Mouse (Mus musculus): ENCODE results near the gene Tmem176b. TPM values are rescaled to one million over a fixed set of nuclear protein-coding genes. Genes with fewer than 3 reads are reported as not detected.
A peak's percentile ranks its signal among the peaks of the same experiment; 100 is the strongest.
"Not testable (repeated sequence)": the region's sequence is repeated elsewhere in the genome, so short reads cannot be mapped to it uniquely, and the experiment has no call there.

Tmem176b gene
- polyA plus RNA-seq (2011; ENCODE audit: insufficient read depth, insufficient read length, low replicate concordance, missing spikeins), result 17.2 and 26.5 TPM in 2 replicates

DNA sequence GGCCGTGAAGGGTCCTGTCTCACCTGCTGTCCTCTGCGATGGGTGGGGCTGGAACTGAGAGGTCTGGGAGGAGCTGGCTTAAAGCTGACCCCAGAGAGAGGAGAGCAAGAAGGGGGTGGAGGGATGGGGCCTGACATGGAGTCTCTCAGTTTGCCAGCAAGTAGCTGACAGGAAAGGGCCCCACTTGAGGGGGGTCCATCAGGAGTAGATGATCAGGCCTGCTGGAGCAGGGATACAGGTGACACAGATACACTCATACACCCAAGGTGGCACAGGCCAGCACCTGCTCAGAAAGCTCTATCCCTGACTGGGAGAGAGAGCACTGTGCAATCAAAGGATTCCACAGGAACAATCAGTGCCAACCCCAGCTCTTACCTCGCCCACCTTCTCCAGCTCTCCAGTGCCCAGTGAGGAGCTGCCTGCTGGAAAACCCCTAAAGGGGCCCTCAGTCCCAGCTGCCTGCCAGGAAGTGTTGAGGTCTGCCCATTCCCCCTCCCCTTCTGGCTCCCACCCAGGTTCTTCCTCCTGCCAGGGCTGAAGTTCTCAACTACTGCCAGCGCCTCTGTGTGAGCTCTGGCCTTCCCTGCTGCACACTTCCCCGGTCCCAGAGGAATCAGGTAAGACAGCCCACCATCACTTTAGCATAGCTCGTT is at the start of gene Tmem176b:
TSS of gene Tmem176b (minus strand) at position 524 of the 653 bp plus-strand sequence.
- Histone ChIP-seq H3K27ac (ENCODE audit: control insufficient read depth, insufficient read depth, low read depth, low read length, poor library complexity) (peak within 1 kb of the TSS; percentile 41; the same call in 1 of the 2 replicates), H3K4me3 (replicated peaks; ENCODE audit: control insufficient read depth, low read depth, low read length) (peak within 1 kb of the TSS; percentile 43), H3K4me1 (ENCODE audit: control insufficient read depth, insufficient read depth, low read length) (no peaks in the 10 kb centered on the region; the same call in 1 of the 2 replicates)
- WGBS, result 3% methylated on average over 6 of the region's 6 CpGs
- TF ChIP-seq POLR2A (IDR thresholded peaks at IDR 0.05; ENCODE audit: borderline replicate concordance, control insufficient read depth, low read depth, low read length) (no peak), CTCF (IDR thresholded peaks at IDR 0.05; ENCODE audit: control insufficient read depth, insufficient read depth, low read length) (no peak)

DNA sequence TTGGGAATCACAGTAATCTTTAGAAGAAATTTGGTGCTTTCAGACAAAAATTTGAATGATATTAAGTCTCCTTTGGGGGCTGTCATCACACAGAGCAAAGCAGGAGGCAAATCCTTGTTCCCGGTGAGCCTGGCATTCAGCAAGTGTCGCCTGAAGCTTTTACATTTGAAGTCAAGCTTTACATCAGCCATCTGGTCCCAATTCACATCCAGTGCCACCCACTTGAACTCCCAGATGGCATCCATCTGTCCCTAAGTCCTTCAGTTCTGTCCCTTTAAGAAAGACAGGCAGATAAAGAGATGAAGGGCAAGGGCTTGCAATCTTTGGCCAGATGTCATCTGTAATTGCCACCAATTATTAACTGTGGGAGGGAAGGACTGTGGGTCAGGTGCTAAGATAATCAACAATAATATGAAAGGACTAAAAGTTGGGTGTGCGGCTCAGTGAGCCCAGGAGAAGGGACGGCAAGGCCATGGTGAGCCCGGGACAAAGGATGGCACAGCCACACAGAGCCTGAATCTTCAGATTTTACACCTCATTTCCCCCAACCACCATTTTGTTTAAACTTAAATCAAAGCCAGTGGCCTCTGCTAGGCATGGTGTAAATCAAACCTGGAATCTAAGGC is 35.3 kb upstream of the Tmem176b start:
- no peak for TF ChIP-seq CTCF (IDR thresholded peaks at IDR 0.05; ENCODE audit: control insufficient read depth, insufficient read depth, low read length)
- no peak for TF ChIP-seq POLR2A (IDR thresholded peaks at IDR 0.05; ENCODE audit: borderline replicate concordance, control insufficient read depth, low read depth, low read length)
- H3K4me1 ChIP-seq (ENCODE audit: control insufficient read depth, insufficient read depth, low read length), result no peaks in the 10 kb centered on the region
- 88% methylated on average over 5 of the region's 5 CpGs for WGBS
- no peak overlapping the region for H3K4me3 ChIP-seq (replicated peaks; ENCODE audit: control insufficient read depth, low read depth, low read length)
- no peak overlapping the region for H3K27ac ChIP-seq (ENCODE audit: control insufficient read depth, insufficient read depth, low read depth, low read length, poor library complexity)

DNA sequence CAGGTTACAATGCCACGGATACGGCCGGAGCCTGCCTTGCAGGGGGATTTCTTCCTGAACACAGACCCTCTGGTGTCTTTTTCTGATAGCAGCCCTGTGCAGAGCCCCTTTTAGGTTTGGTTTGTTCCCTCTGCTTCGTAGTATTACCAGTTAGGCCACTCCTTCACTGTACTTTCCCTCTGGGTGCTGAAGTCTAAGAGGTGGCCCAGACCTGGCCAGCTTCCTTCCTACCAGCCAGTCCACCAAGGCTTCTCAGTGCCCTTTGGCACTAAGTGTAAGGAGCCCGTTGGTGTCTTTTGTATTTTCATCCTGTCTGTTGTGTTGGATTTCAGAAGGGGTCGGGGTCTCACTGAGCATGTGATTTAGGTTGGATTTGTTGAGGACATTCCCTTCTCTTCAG is 34.2 kb upstream of the Tmem176b start:
- Histone ChIP-seq H3K4me1 (ENCODE audit: control insufficient read depth, insufficient read depth, low read length) (no peaks in the 10 kb centered on the region), H3K4me3 (replicated peaks; ENCODE audit: control insufficient read depth, low read depth, low read length) (no peak overlapping the region), H3K27ac (ENCODE audit: control insufficient read depth, insufficient read depth, low read depth, low read length, poor library complexity) (no peak overlapping the region)
- WGBS, result 79% methylated on average over 6 of the region's 6 CpGs
- no peak for TF ChIP-seq POLR2A (IDR thresholded peaks at IDR 0.05; ENCODE audit: borderline replicate concordance, control insufficient read depth, low read depth, low read length)
- TF ChIP-seq CTCF (IDR thresholded peaks at IDR 0.05; ENCODE audit: control insufficient read depth, insufficient read depth, low read length), result no peak

DNA sequence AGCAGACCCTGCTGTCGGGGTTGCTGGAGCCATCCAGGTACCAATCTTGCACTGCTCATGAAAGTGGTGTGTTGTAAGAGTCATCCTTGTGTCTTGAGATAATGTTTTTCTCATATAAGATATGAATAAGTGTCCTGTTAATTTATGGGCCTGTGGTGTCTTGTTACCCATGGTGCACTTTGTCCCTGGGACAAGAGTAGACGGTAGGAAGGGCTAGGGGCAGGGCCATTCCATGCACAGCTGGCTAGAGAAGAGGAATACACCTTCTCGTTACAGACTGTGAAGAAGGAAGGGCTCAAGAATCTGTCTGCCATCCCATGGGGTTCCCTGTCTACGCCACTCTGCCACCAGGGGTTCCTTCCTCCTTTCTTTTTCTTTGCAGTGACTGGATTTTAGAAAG is 33.3 kb upstream of the Tmem176b start:
- TF ChIP-seq CTCF (IDR thresholded peaks at IDR 0.05; ENCODE audit: control insufficient read depth, insufficient read depth, low read length) (no peak), POLR2A (IDR thresholded peaks at IDR 0.05; ENCODE audit: borderline replicate concordance, control insufficient read depth, low read depth, low read length) (no peak)
- no peak overlapping the region for H3K27ac ChIP-seq (ENCODE audit: control insufficient read depth, insufficient read depth, low read depth, low read length, poor library complexity)
- H3K4me3 ChIP-seq (replicated peaks; ENCODE audit: control insufficient read depth, low read depth, low read length), result no peak overlapping the region
- no peaks in the 10 kb centered on the region for H3K4me1 ChIP-seq (ENCODE audit: control insufficient read depth, insufficient read depth, low read length)
- 55% methylated on average over 4 of the region's 4 CpGs for WGBS

DNA sequence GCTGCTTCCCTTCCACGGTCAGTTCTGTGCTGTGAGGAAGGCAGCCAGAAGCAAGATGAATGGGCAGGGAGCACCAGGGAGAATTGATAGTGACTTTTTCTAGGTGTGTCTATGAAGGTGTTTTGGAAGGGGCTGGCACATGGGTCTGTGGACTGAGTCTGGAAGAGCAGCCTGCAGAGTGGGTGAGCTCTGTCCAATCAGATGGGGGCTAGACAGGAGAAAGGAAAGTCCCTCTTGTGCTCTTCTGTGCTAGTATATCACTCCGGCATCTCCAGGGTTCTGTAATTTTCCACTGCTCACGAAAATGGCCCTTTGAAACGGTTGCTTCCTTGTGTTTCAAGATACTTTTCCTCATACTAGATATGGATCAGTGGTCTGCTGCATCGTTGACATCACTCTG is 31.3 kb upstream of the Tmem176b start, which contains the start of gene Aoc1:
TSS of gene Aoc1 (plus strand) at position 301 of the 400 bp plus-strand sequence.
- Histone ChIP-seq H3K4me3 (replicated peaks; ENCODE audit: control insufficient read depth, low read depth, low read length) (no peak within 1 kb of the TSS), H3K4me1 (ENCODE audit: control insufficient read depth, insufficient read depth, low read length) (no peaks in the 10 kb centered on the region), H3K27ac (ENCODE audit: control insufficient read depth, insufficient read depth, low read depth, low read length, poor library complexity) (no peak within 1 kb of the TSS)
- TF ChIP-seq POLR2A (IDR thresholded peaks at IDR 0.05; ENCODE audit: borderline replicate concordance, control insufficient read depth, low read depth, low read length), result no peak
- no peak for TF ChIP-seq CTCF (IDR thresholded peaks at IDR 0.05; ENCODE audit: control insufficient read depth, insufficient read depth, low read length)
- WGBS, result 61% methylated on average over 5 of the region's 5 CpGs

DNA sequence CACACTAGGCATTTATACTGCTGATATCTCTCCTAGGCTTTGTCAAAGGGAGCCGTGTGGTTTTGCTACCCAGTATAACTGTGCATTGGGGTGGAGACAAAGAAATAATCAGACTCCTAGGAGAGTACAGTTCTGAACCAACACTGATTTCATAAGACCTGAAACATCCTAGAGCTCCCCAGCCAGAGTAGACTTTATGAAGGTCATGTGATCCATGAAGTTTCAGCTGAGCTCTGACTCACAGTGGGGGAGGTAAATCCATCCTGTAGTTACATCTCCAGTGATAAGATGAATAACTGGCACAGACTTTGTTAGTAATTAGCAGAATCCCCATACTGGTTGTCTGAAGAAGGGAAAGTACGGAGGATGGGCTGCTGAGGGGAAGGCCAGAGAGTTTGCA is 28.5 kb upstream of the Tmem176b start:
- H3K27ac ChIP-seq (ENCODE audit: control insufficient read depth, insufficient read depth, low read depth, low read length, poor library complexity), result no peak overlapping the region
- TF ChIP-seq CTCF (IDR thresholded peaks at IDR 0.05; ENCODE audit: control insufficient read depth, insufficient read depth, low read length), result no peak
- no peak for TF ChIP-seq POLR2A (IDR thresholded peaks at IDR 0.05; ENCODE audit: borderline replicate concordance, control insufficient read depth, low read depth, low read length)
- no peaks in the 10 kb centered on the region for H3K4me1 ChIP-seq (ENCODE audit: control insufficient read depth, insufficient read depth, low read length)
- H3K4me3 ChIP-seq (replicated peaks; ENCODE audit: control insufficient read depth, low read depth, low read length), result no peak overlapping the region
- whole genome bisulfite sequencing, result 69% methylated on average over 2 of the region's 2 CpGs

DNA sequence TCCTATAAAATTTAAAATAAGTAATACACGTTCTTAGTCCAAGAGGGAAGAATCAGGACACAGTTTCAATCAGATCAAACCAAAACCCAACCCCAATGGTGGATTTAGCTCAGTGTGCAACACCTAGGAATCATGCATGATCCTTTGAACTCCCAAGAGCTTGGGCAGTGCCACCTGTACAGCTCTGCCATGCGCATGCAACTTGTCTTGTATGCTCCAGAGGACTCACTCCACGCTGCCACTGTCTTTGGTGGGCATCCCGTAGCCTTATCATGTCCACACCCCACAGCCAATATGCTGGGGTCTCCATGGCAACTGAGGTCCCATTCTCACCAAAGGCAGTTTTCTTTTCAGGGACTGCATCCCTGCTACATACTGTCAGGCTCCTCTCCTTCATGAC is 25.9 kb upstream of the Tmem176b start:
- no peak overlapping the region for H3K27ac ChIP-seq (ENCODE audit: control insufficient read depth, insufficient read depth, low read depth, low read length, poor library complexity)
- 73% methylated on average over 4 of the region's 4 CpGs for WGBS
- no peak overlapping the region for H3K4me3 ChIP-seq (replicated peaks; ENCODE audit: control insufficient read depth, low read depth, low read length)
- TF ChIP-seq CTCF (IDR thresholded peaks at IDR 0.05; ENCODE audit: control insufficient read depth, insufficient read depth, low read length), result no peak
- TF ChIP-seq POLR2A (IDR thresholded peaks at IDR 0.05; ENCODE audit: borderline replicate concordance, control insufficient read depth, low read depth, low read length), result no peak
- no peaks in the 10 kb centered on the region; the same call in 1 of the 2 replicates for H3K4me1 ChIP-seq (ENCODE audit: control insufficient read depth, insufficient read depth, low read length)

DNA sequence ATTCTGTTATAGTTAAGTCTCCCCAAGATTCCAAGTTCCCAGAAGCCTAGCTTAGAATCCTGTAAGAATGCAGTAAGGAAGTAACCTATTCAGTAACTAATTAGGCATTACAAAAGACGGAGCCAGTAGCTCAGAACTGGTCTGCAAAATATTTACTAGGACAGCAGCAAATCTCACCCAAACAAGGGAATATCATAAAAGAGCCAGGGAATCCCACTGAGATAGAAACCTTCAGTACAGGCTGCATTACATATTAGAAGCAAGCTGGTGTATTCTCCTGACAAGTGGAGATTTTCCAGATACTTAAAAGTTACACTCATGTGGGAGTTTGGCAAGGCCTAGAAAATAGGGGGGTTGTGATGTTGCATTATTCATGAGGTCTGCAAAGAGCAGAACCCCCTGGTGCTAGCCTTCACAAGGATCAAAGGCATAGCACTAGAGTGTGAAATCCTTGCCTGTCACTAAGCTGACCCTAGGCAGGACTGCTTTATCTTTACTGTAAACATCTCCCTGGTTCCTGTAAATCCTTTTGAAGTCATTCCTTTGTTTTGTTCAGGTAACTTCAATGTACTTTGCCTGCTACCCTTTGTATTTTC is 25.2 kb upstream of the Tmem176b start:
- not testable (repeated sequence) for H3K27ac ChIP-seq (ENCODE audit: control insufficient read depth, insufficient read depth, low read depth, low read length, poor library complexity); H3K4me1 ChIP-seq (ENCODE audit: control insufficient read depth, insufficient read depth, low read length); H3K4me3 ChIP-seq (replicated peaks; ENCODE audit: control insufficient read depth, low read depth, low read length)
- 79% methylated on average over 1 of the region's 1 CpGs for WGBS
